Mouse (Mus musculus): ENCODE measurements around the gene Bex2.
"Not testable (repeated sequence)": the region's sequence is repeated elsewhere in the genome, so short reads cannot be mapped to it uniquely, and the experiment has no call there.

Gene Bex2

GRCm38 (mm10) chrX:136068020-136068419, at the start of gene Bex2:
Bex2 (minus strand) TSS chrX:136068236.
- not testable (repeated sequence) for DNase-seq (ENCODE audit: low spot score)

- no peak for DNase-seq (ENCODE audit: low spot score)
These were observed 47.5 kb upstream of the Bex2 start for GRCm38 (mm10) chrX:136115419-136115961.

GRCm38 (mm10) chrX:136115015-136115414, 47.0 kb upstream of the Bex2 start:
- DNase-seq (ENCODE audit: low spot score), result no peak

- peak; percentile 3 for DNase-seq (ENCODE audit: low spot score)
These were observed 39.9 kb upstream of the Bex2 start for GRCm38 (mm10) chrX:136107942-136108341.

- no peak for DNase-seq (ENCODE audit: low spot score)
These were observed 36.7 kb upstream of the Bex2 start for GRCm38 (mm10) chrX:136104724-136105088.

GRCm38 (mm10) chrX:136104046-136104723, 36.1 kb upstream of the Bex2 start:
- no peak for DNase-seq (ENCODE audit: low spot score)

GRCm38 (mm10) chrX:136094421-136094820, 26.4 kb upstream of the Bex2 start:
- no peak for DNase-seq (ENCODE audit: low spot score)

- no peak for DNase-seq (ENCODE audit: low spot score)
These were observed 24.7 kb upstream of the Bex2 start for GRCm38 (mm10) chrX:136092497-136093279.

DNA sequence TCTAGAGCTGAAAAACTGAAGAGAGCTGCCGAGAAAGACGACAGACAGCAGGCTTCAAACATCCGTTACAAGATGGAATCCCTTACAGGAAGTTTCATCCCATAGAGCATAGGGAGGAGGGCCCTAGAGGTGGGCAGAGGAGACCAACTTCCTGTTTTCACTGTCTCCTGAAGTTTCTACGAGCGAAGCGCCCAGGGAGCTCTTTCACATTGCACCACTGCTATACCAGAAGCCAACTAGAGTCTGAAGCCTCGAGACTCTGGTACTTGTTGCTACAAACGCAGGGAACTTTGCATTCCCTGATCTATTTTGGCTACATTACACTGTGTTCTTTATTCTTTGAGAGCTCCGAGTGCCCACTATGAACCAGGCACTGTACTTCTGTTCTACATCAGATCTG, 17.1 kb upstream of the Bex2 start, which contains the start of gene Nxf3:
TSS of gene Nxf3 (minus strand) at position 101 of the 400 bp plus-strand sequence.
- DNase-seq (ENCODE audit: low spot score), result no peak

- not testable (repeated sequence) for DNase-seq (ENCODE audit: low spot score)
These were observed 640 bp downstream of the Bex2 start for GRCm38 (mm10) chrX:136067201-136067991.

DNA sequence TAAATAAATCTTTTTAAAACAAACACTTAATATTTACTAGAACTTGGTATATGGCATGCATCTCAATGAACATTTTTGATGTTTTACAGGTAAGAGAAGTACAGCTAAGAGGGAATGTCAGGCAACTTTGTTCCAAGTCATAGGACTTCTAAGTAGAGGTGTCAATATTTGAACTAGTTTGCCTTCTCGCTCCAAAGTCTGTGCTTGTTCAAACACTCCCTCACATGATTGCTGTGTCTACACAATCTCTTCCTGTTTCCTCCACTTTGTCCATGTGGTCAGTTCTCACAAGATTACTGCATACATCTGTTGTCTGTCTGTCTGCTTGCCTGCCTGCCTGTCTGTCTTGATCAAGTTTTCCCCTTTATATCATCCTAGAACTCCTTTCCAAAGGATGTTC, 7.3 kb downstream of the Bex2 start:
- no peak for DNase-seq (ENCODE audit: low spot score)

GRCm38 (mm10) chrX:136051219-136051618, 16.8 kb downstream of the Bex2 start:
- no peak for DNase-seq (ENCODE audit: low spot score)

DNA sequence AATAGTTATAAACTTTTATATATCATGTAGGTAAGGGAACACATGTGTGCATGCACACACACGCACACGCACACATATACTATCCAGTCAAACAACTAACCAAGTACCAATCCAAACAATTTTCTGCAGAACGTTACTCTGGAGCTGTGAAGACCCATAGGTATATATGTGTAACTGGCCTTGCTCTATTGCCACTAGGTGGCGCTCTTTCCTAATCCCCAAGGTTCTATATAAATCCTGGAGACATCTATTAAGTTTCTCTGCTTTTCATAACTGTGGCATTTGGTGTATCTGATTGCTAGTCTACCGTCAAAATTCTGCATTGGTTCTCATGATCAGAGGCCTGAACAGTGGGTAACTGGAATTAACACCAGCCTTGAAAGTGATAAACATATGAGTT, 20.5 kb downstream of the Bex2 start:
- peak; percentile 48 for DNase-seq (ENCODE audit: low spot score)

- no peak for DNase-seq (ENCODE audit: low spot score)
These were observed 24.3 kb downstream of the Bex2 start for GRCm38 (mm10) chrX:136043726-136044125.

DNA sequence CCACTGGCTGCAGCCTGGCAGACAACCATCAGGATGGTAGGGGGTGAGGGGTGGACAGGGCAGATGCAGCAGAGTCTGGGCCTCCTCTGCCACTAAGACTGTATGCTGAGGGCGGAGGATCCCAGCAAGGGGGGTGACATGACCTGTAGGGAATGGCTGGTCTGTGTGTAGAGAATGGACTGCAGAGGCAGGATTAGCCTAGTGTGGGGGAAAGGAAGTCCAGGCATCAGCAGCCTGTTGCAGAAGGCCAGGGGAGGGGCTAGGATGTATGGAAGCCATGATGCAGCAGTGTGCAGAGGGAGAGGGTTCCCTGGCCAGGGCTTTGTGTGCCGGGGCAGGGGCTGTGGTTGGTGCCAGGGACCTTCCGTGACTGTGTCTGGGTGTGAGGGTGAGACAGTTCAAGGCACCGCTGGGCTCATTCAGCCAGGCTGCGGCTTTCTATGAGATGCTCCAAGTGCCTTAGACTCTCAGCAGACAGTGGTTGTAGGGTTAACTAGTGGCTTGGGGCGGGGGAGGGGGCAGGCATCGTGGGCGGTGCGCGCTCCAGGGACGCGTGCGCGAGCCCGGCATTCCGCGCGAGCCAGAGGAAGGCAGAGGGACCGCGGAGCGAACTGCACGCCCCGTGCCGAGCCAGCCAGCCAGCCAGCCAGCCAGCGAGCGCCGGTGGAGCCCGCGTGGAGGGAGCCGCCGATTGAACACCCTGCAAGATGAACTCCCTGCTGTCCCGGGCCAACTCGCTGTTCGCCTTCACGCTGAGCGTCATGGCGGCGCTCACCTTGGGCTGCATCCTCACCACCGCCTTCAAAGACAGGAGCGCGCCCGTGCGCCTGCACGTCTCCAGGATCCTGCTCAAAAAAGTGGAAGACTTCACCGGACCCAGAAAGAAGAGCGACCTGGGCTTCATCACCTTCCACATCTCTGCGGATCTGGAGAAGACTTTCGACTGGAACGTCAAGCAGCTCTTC, 35.0 kb downstream of the Bex2 start, which contains the start of gene Arxes1:
TSS of gene Arxes1 (plus strand) at position 569 of the 965 bp plus-strand sequence.
- DNase-seq (ENCODE audit: low spot score), result not testable (repeated sequence)

GRCm38 (mm10) chrX:136030331-136030730, 37.7 kb downstream of the Bex2 start:
- no peak for DNase-seq (ENCODE audit: low spot score)

Measured in c-Kit-positive CD71-positive TER-119-positive erythroid progenitor cells, embryonic 14.5 days (primary cell).